Mouse (Mus musculus): ENCODE measurements around the gene Kap.

GRCm38 (mm10) chr6:133855871-133856270 lies 2.3 kb upstream of the Kap start:
- TF ChIP-seq CTCF (IDR thresholded peaks at IDR 0.05; ENCODE audit: low read depth, low read length) (no peak), POLR2A (IDR thresholded peaks at IDR 0.05; ENCODE audit: borderline replicate concordance, low read depth, low read length) (no peak)
